Mouse (Mus musculus) brain, adult 2 months (tissue): Measurements from ENCODE around the gene Mgst2.

Experiments used
- DNase-seq: peaks from one replicate; pipeline ENCODE4 v3.0.0; 2011; ENCODE audit warnings: low read depth, low spot score

Mgst2 gene

GRCm38 (mm10) chr3:51654303-51655055 is 5.7 kb upstream of the Mgst2 start:
- no peak for DNase-seq

GRCm38 (mm10) chr3:51659415-51659814 is 745 bp upstream of the Mgst2 start:
- DNase-seq, result no peak

- no peak for DNase-seq
These were observed 689 bp downstream of the Mgst2 start for GRCm38 (mm10) chr3:51660821-51661276.

GRCm38 (mm10) chr3:51661376-51661775 is 1.2 kb downstream of the Mgst2 start:
- DNase-seq, result no peak

GRCm38 (mm10) chr3:51661880-51662550 is 1.9 kb downstream of the Mgst2 start:
- no peak for DNase-seq

GRCm38 (mm10) chr3:51662557-51662956 is 2.4 kb downstream of the Mgst2 start:
- DNase-seq, result no peak

GRCm38 (mm10) chr3:51668607-51669006 is 8.4 kb downstream of the Mgst2 start:
- no peak for DNase-seq

- no peak for DNase-seq
These were observed 10.4 kb downstream of the Mgst2 start for GRCm38 (mm10) chr3:51670414-51671070.

- DNase-seq, result no peak
These were observed 10.9 kb downstream of the Mgst2 start for GRCm38 (mm10) chr3:51671071-51671469.

GRCm38 (mm10) chr3:51672631-51673030 is 12.5 kb downstream of the Mgst2 start:
- no peak for DNase-seq

GRCm38 (mm10) chr3:51673408-51674086 is 13.4 kb downstream of the Mgst2 start:
- peak; percentile 60 for DNase-seq

- DNase-seq, result no peak
These were observed 14.8 kb downstream of the Mgst2 start for GRCm38 (mm10) chr3:51674963-51675362.

- DNase-seq, result no peak
These were observed 25.4 kb downstream of the Mgst2 start for GRCm38 (mm10) chr3:51685539-51685938.

GRCm38 (mm10) chr3:51686316-51686715 is 26.2 kb downstream of the Mgst2 start:
- no peak for DNase-seq

GRCm38 (mm10) chr3:51686791-51687190 is 26.6 kb downstream of the Mgst2 start:
- DNase-seq, result no peak

GRCm38 (mm10) chr3:51688725-51689124 is 28.6 kb downstream of the Mgst2 start:
- no peak for DNase-seq

GRCm38 (mm10) chr3:51693196-51693595 is 33.0 kb downstream of the Mgst2 start:
- DNase-seq, result peak; percentile 24

- DNase-seq, result no peak
These were observed 34.4 kb downstream of the Mgst2 start for GRCm38 (mm10) chr3:51694576-51694975.

- no peak for DNase-seq
These were observed 35.6 kb downstream of the Mgst2 start for GRCm38 (mm10) chr3:51695713-51696112.

- DNase-seq, result no peak
These were observed 37.8 kb downstream of the Mgst2 start for GRCm38 (mm10) chr3:51697931-51698330.

- no peak for DNase-seq
These were observed 40.0 kb downstream of the Mgst2 start for GRCm38 (mm10) chr3:51700123-51700522.

GRCm38 (mm10) chr3:51700731-51701280 is 40.6 kb downstream of the Mgst2 start:
- peak; percentile 84 for DNase-seq
